Mouse (Mus musculus): ENCODE results near the gene Tenm2. TPM values are rescaled to one million over a fixed set of nuclear protein-coding genes. Genes with fewer than 3 reads are reported as not detected.

Tenm2 gene
- total RNA-seq, 1 experiment from 2014 or later: not detected

- no peak for ATAC-seq (replicated peaks; ENCODE audit: low read depth, poor library complexity, severe bottlenecking)
These were observed 1127.9 kb downstream of the Tenm2 start for GRCm38 (mm10) chr11:36107840-36108239.

GRCm38 (mm10) chr11:36106639-36107038 is 1129.1 kb downstream of the Tenm2 start:
- no peak for ATAC-seq (replicated peaks; ENCODE audit: low read depth, poor library complexity, severe bottlenecking)

- no peak for ATAC-seq (replicated peaks; ENCODE audit: low read depth, poor library complexity, severe bottlenecking)
These were observed 1132.2 kb downstream of the Tenm2 start for GRCm38 (mm10) chr11:36103556-36103955.

GRCm38 (mm10) chr11:36096219-36096618 is 1139.5 kb downstream of the Tenm2 start:
- no peak for ATAC-seq (replicated peaks; ENCODE audit: low read depth, poor library complexity, severe bottlenecking)

GRCm38 (mm10) chr11:36090210-36090609 is 1145.6 kb downstream of the Tenm2 start:
- no peak for ATAC-seq (replicated peaks; ENCODE audit: low read depth, poor library complexity, severe bottlenecking)

GRCm38 (mm10) chr11:36081399-36082053 is 1154.2 kb downstream of the Tenm2 start:
- ATAC-seq (replicated peaks; ENCODE audit: low read depth, poor library complexity, severe bottlenecking): no peak

- ATAC-seq (replicated peaks; ENCODE audit: low read depth, poor library complexity, severe bottlenecking): no peak
These were observed 1155.0 kb downstream of the Tenm2 start for GRCm38 (mm10) chr11:36080766-36081165.

GRCm38 (mm10) chr11:36078391-36078790 is 1157.4 kb downstream of the Tenm2 start:
- ATAC-seq (replicated peaks; ENCODE audit: low read depth, poor library complexity, severe bottlenecking): no peak

- no peak for ATAC-seq (replicated peaks; ENCODE audit: low read depth, poor library complexity, severe bottlenecking)
These were observed 1161.7 kb downstream of the Tenm2 start for GRCm38 (mm10) chr11:36074015-36074567.

- ATAC-seq (replicated peaks; ENCODE audit: low read depth, poor library complexity, severe bottlenecking): no peak
These were observed 1162.5 kb downstream of the Tenm2 start for GRCm38 (mm10) chr11:36073074-36073818.

GRCm38 (mm10) chr11:36072646-36073045 is 1163.1 kb downstream of the Tenm2 start:
- no peak for ATAC-seq (replicated peaks; ENCODE audit: low read depth, poor library complexity, severe bottlenecking)

- no peak for ATAC-seq (replicated peaks; ENCODE audit: low read depth, poor library complexity, severe bottlenecking)
These were observed 1163.7 kb downstream of the Tenm2 start for GRCm38 (mm10) chr11:36072038-36072437.

- no peak for ATAC-seq (replicated peaks; ENCODE audit: low read depth, poor library complexity, severe bottlenecking)
These were observed 1176.4 kb downstream of the Tenm2 start for GRCm38 (mm10) chr11:36059325-36059843.

- no peak for ATAC-seq (replicated peaks; ENCODE audit: low read depth, poor library complexity, severe bottlenecking)
These were observed 1179.2 kb downstream of the Tenm2 start for GRCm38 (mm10) chr11:36056525-36056924.

GRCm38 (mm10) chr11:36054323-36054722 is 1181.4 kb downstream of the Tenm2 start:
- no peak for ATAC-seq (replicated peaks; ENCODE audit: low read depth, poor library complexity, severe bottlenecking)

GRCm38 (mm10) chr11:36053457-36053856 is 1182.3 kb downstream of the Tenm2 start:
- ATAC-seq (replicated peaks; ENCODE audit: low read depth, poor library complexity, severe bottlenecking): no peak

- no peak for ATAC-seq (replicated peaks; ENCODE audit: low read depth, poor library complexity, severe bottlenecking)
These were observed 1183.2 kb downstream of the Tenm2 start for GRCm38 (mm10) chr11:36052598-36052997.

- ATAC-seq (replicated peaks; ENCODE audit: low read depth, poor library complexity, severe bottlenecking): no peak
These were observed 1183.7 kb downstream of the Tenm2 start for GRCm38 (mm10) chr11:36052091-36052490.

GRCm38 (mm10) chr11:36049547-36049946 is 1186.2 kb downstream of the Tenm2 start:
- ATAC-seq (replicated peaks; ENCODE audit: low read depth, poor library complexity, severe bottlenecking): no peak

GRCm38 (mm10) chr11:36045681-36046276 is 1190.0 kb downstream of the Tenm2 start:
- peak; percentile 90 for ATAC-seq (replicated peaks; ENCODE audit: low read depth, poor library complexity, severe bottlenecking)

- ATAC-seq (replicated peaks; ENCODE audit: low read depth, poor library complexity, severe bottlenecking): no peak
These were observed 1194.4 kb downstream of the Tenm2 start for GRCm38 (mm10) chr11:36041411-36041810.

All from common myeloid progenitor, adult 5-6 weeks (primary cell).